Mouse (Mus musculus): ENCODE results near the gene Sclt1. TPM values are rescaled to one million over a fixed set of nuclear protein-coding genes. Genes with fewer than 3 reads are reported as not detected.

Sclt1 gene
- polyA plus RNA-seq, 1 experiment from 2014 or later, result 20.7 TPM

GRCm38 (mm10) chr3:41583092-41583491, 159.2 kb downstream of the Sclt1 start:
- H3K36me3 ChIP-seq (replicated peaks; ENCODE audit: control insufficient read depth, insufficient read depth), result no peaks in the 10 kb centered on the region
- no peak for ATAC-seq (ENCODE audit: low FRiP score)

GRCm38 (mm10) chr3:41582256-41582655, 160.1 kb downstream of the Sclt1 start:
- no peak for DNase-seq (ENCODE audit: low spot score)
- no peak for ATAC-seq (ENCODE audit: low FRiP score)
- no peaks in the 10 kb centered on the region for H3K36me3 ChIP-seq (replicated peaks; ENCODE audit: control insufficient read depth, insufficient read depth)
- H3K4me2 ChIP-seq (replicated peaks), result no peak overlapping the region
- H3K4me3 ChIP-seq (replicated peaks; ENCODE audit: low read length), result no peak overlapping the region
- no peaks in the 10 kb centered on the region for H3K27me3 ChIP-seq (ENCODE audit: control insufficient read depth, insufficient read depth, low read length)
- 77% methylated on average over 7 of the region's 7 CpGs for WGBS
- no peak overlapping the region for H3K9ac ChIP-seq
- no peak overlapping the region for H3K27ac ChIP-seq
- H3K9me3 ChIP-seq (ENCODE audit: control insufficient read depth, low read length), result no peaks in the 10 kb centered on the region
- peaks cover 20% of the 10 kb centered on the region for H3K4me1 ChIP-seq (replicated peaks; ENCODE audit: control insufficient read depth, insufficient read depth, low read length)

More at GRCm38 (mm10) chr3:41583092-41583491, 159.2 kb downstream of the Sclt1 start:
- Histone ChIP-seq H3K4me2 (replicated peaks) (no peak overlapping the region), H3K9ac (no peak overlapping the region), H3K4me1 (replicated peaks; ENCODE audit: control insufficient read depth, insufficient read depth, low read length) (peaks cover 20% of the 10 kb centered on the region), H3K27ac (0 out of 2 replicates have a peak overlapping the region, but pooled peaks have one; percentile 20), H3K27me3 (ENCODE audit: control insufficient read depth, insufficient read depth, low read length) (no peaks in the 10 kb centered on the region), H3K4me3 (replicated peaks; ENCODE audit: low read length) (no peak overlapping the region), H3K9me3 (ENCODE audit: control insufficient read depth, low read length) (no peaks in the 10 kb centered on the region)
- WGBS, result 83% methylated on average over 14 of the region's 14 CpGs
- DNase-seq (ENCODE audit: low spot score), result no peak

- ATAC-seq (ENCODE audit: low FRiP score) (no peak), DNase-seq (ENCODE audit: low spot score) (no peak)
- H3K36me3 ChIP-seq (replicated peaks; ENCODE audit: control insufficient read depth, insufficient read depth), result no peaks in the 10 kb centered on the region
- H3K27me3 ChIP-seq (ENCODE audit: control insufficient read depth, insufficient read depth, low read length), result no peaks in the 10 kb centered on the region
- H3K9me3 ChIP-seq (ENCODE audit: control insufficient read depth, low read length), result no peaks in the 10 kb centered on the region
- H3K27ac ChIP-seq, result peak overlapping the region; percentile 40; the same call in 1 of the 2 replicates
- WGBS, result 39% methylated on average over 8 of the region's 8 CpGs
- H3K9ac ChIP-seq, result peak overlapping the region; percentile 25; the same call in 1 of the 2 replicates
- no peak overlapping the region for H3K4me3 ChIP-seq (replicated peaks; ENCODE audit: low read length)
- H3K4me1 ChIP-seq (replicated peaks; ENCODE audit: control insufficient read depth, insufficient read depth, low read length), result peaks cover 20% of the 10 kb centered on the region
- H3K4me2 ChIP-seq (replicated peaks), result no peak overlapping the region
Observed at GRCm38 (mm10) chr3:41581436-41581835, 160.9 kb downstream of the Sclt1 start.

GRCm38 (mm10) chr3:41580401-41581323, 161.7 kb downstream of the Sclt1 start:
- Histone ChIP-seq H3K36me3 (replicated peaks; ENCODE audit: control insufficient read depth, insufficient read depth) (no peaks in the 10 kb centered on the region), H3K27ac (0 out of 2 replicates have a peak overlapping the region, but pooled peaks have one; percentile 40), H3K4me3 (replicated peaks; ENCODE audit: low read length) (no peak overlapping the region), H3K4me1 (replicated peaks; ENCODE audit: control insufficient read depth, insufficient read depth, low read length) (peaks cover 20% of the 10 kb centered on the region), H3K27me3 (ENCODE audit: control insufficient read depth, insufficient read depth, low read length) (no peaks in the 10 kb centered on the region), H3K9me3 (ENCODE audit: control insufficient read depth, low read length) (no peaks in the 10 kb centered on the region), H3K9ac (peak overlapping the region; percentile 25; the same call in 1 of the 2 replicates), H3K4me2 (replicated peaks) (no peak overlapping the region)
- DNase-seq (ENCODE audit: low spot score) (no peak), ATAC-seq (ENCODE audit: low FRiP score) (no peak)
- WGBS, result 32% methylated on average over 14 of the region's 14 CpGs

GRCm38 (mm10) chr3:41579873-41580272, 162.4 kb downstream of the Sclt1 start:
- no peaks in the 10 kb centered on the region for H3K36me3 ChIP-seq (replicated peaks; ENCODE audit: control insufficient read depth, insufficient read depth)
- 23% methylated on average over 4 of the region's 4 CpGs for WGBS
- no peak overlapping the region for H3K4me2 ChIP-seq (replicated peaks)

GRCm38 (mm10) chr3:41577240-41577639, 165.1 kb downstream of the Sclt1 start:
- no peaks in the 10 kb centered on the region for H3K27me3 ChIP-seq (ENCODE audit: control insufficient read depth, insufficient read depth, low read length)
- no peaks in the 10 kb centered on the region for H3K9me3 ChIP-seq (ENCODE audit: control insufficient read depth, low read length)
- ATAC-seq (ENCODE audit: low FRiP score) (no peak), DNase-seq (ENCODE audit: low spot score) (no peak)
- peaks cover 20% of the 10 kb centered on the region for H3K4me1 ChIP-seq (replicated peaks; ENCODE audit: control insufficient read depth, insufficient read depth, low read length)
- no peak overlapping the region for H3K4me3 ChIP-seq (replicated peaks; ENCODE audit: low read length)
- H3K36me3 ChIP-seq (replicated peaks; ENCODE audit: control insufficient read depth, insufficient read depth), result no peaks in the 10 kb centered on the region
- WGBS, result 69% methylated on average over 2 of the region's 2 CpGs
- H3K4me2 ChIP-seq (replicated peaks), result no peak overlapping the region
- H3K27ac ChIP-seq, result no peak overlapping the region
- H3K9ac ChIP-seq, result no peak overlapping the region

More at GRCm38 (mm10) chr3:41579873-41580272, 162.4 kb downstream of the Sclt1 start:
- ATAC-seq (ENCODE audit: low FRiP score) (no peak), DNase-seq (ENCODE audit: low spot score) (no peak)
- H3K27ac ChIP-seq, result no peak overlapping the region
- H3K27me3 ChIP-seq (ENCODE audit: control insufficient read depth, insufficient read depth, low read length), result no peaks in the 10 kb centered on the region
- no peaks in the 10 kb centered on the region for H3K9me3 ChIP-seq (ENCODE audit: control insufficient read depth, low read length)
- H3K4me3 ChIP-seq (replicated peaks; ENCODE audit: low read length), result no peak overlapping the region
- H3K9ac ChIP-seq, result no peak overlapping the region
- peaks cover 20% of the 10 kb centered on the region for H3K4me1 ChIP-seq (replicated peaks; ENCODE audit: control insufficient read depth, insufficient read depth, low read length)

Other genes starting within 250 kb of the Sclt1 start
- gene Jade1, start 186.8 kb downstream of the Sclt1 start, polyA plus RNA-seq (2014; fragmentation: Nextera tagmentation; extraction: Ambion mirVana), result 13.3 and 16.6 TPM in 2 replicates
- gene D3Ertd751e, start 97 bp upstream of the Sclt1 start, polyA plus RNA-seq (2014; fragmentation: Nextera tagmentation; extraction: Ambion mirVana), result 9.1 and 10.7 TPM in 2 replicates

Measured in hindbrain, embryonic 14.5 days (tissue).